Mouse (Mus musculus) kidney, postnatal 0 days (tissue): ENCODE data around the gene Myo5c. TPM values are rescaled to one million over a fixed set of nuclear protein-coding genes. Genes with fewer than 3 reads are reported as not detected.

Experiments used
- ATAC-seq: fragments of 200-750 bp; cut with Nextera tagmentation; replicated peaks from 2 replicates; pipeline ENCODE4 v1.8.0; 2017; ENCODE audit warnings: low read depth, moderate number of reproducible peaks, moderate TSS enrichment, moderate library complexity; ENCODE audit not compliant: low FRiP score
- DNase-seq: peaks from one replicate; pipeline ENCODE4 v3.0.0-alpha.2; 2016; ENCODE audit warnings: low spot score
- H3K27ac ChIP-seq: fragments of 300-500 bp; sonication (generic); 2 replicates; pipeline ENCODE4 v1.5.1; 2014; ENCODE audit warnings: mild to moderate bottlenecking
- H3K27me3 ChIP-seq: fragments of 300-500 bp; sonication (generic); 2 replicates; pipeline ENCODE4 v1.6.1; 2014; ENCODE audit warnings: low read length, mixed read lengths; ENCODE audit not compliant: insufficient read depth
- H3K36me3 ChIP-seq: fragments of 300-500 bp; sonication (generic); 2 replicates; pipeline ENCODE4 v1.6.1; 2014; ENCODE audit warnings: low read length, mixed read lengths; ENCODE audit not compliant: insufficient read depth
- H3K4me1 ChIP-seq: fragments of 300-500 bp; sonication (generic); replicated peaks from 2 replicates; pipeline ENCODE4 v1.6.1; 2014; ENCODE audit warnings: antibody characterized with exemption, low read length, mixed read lengths; ENCODE audit not compliant: insufficient read depth
- H3K4me2 ChIP-seq: fragments of 300-500 bp; sonication (generic); 2 replicates; pipeline ENCODE4 v1.6.1; 2014; ENCODE audit warnings: mild to moderate bottlenecking, low read length, moderate library complexity, mixed read lengths
- H3K4me3 ChIP-seq: fragments of 300-500 bp; sonication (generic); replicated peaks from 2 replicates; pipeline ENCODE4 v1.5.1; 2014; ENCODE audit warnings: low read depth, low read length
- H3K9ac ChIP-seq: fragments of 300-500 bp; sonication (generic); 2 replicates; pipeline ENCODE4 v1.6.1; 2014; ENCODE audit warnings: low read depth, low read length
- H3K9me3 ChIP-seq: fragments of 300-500 bp; sonication (generic); replicated peaks from 2 replicates; pipeline ENCODE4 v1.6.1; 2016; ENCODE audit warnings: low read length, inconsistent platforms, mixed read lengths
- CTCF ChIP-seq: IDR thresholded peaks from 2 replicates; pipeline ENCODE4 v1.5.1; 2016; ENCODE audit warnings: antibody characterized with exemption, low read depth, mild to moderate bottlenecking, moderate library complexity
- WGBS: fragments of 180-500 bp; shearing (Covaris S2); extraction: QIAGEN DNeasy Blood & Tissue Kit; methylation state at CpG from one replicate; pipeline ENCODE4 v1.1.7; 2014; 5-methylcytosine and 5-hydroxymethylcytosine counted together
- polyA plus RNA-seq: library from polyadenylated mRNA; unstranded; fragments of >200 nt; fragmentation: Nextera tagmentation; extraction: Ambion mirVana; gene quantifications from 2 replicates; pipeline ENCODE4 v1.2.1, GENCODE M21; 2015

The Myo5c gene
- polyA plus RNA-seq, 1 experiment from 2014 or later, result 2.4 TPM

- WGBS, result 76% methylated on average over 8 of the region's 8 CpGs
- no peaks in the 10 kb centered on the region for H3K4me1 ChIP-seq
- ATAC-seq, result no peak
Observed at GRCm38 (mm10) chr9:75283636-75284035, 51.8 kb downstream of the Myo5c start.

GRCm38 (mm10) chr9:75285363-75285762 lies 53.5 kb downstream of the Myo5c start:
- no peak overlapping the region for H3K9ac ChIP-seq
- no peaks in the 10 kb centered on the region for H3K9me3 ChIP-seq
- no peak overlapping the region for H3K4me2 ChIP-seq
- no peaks in the 10 kb centered on the region for H3K36me3 ChIP-seq
- 88% methylated on average over 6 of the region's 6 CpGs for WGBS
- H3K27ac ChIP-seq, result no peak overlapping the region
- no peaks in the 10 kb centered on the region for H3K27me3 ChIP-seq
- ATAC-seq (no peak), DNase-seq (no peak)
- H3K4me3 ChIP-seq, result no peak overlapping the region
- no peaks in the 10 kb centered on the region for H3K4me1 ChIP-seq
- peak; percentile 19; the same call in 1 of the 2 replicates for TF ChIP-seq CTCF

More at GRCm38 (mm10) chr9:75283636-75284035, 51.8 kb downstream of the Myo5c start:
- no peaks in the 10 kb centered on the region for H3K27me3 ChIP-seq
- no peak for DNase-seq
- no peak overlapping the region for H3K9ac ChIP-seq
- H3K36me3 ChIP-seq, result no peaks in the 10 kb centered on the region
- no peak overlapping the region for H3K27ac ChIP-seq
- no peak overlapping the region for H3K4me2 ChIP-seq
- no peaks in the 10 kb centered on the region for H3K9me3 ChIP-seq
- TF ChIP-seq CTCF, result no peak
- no peak overlapping the region for H3K4me3 ChIP-seq

- H3K4me2 ChIP-seq, result no peak overlapping the region
- no peaks in the 10 kb centered on the region for H3K9me3 ChIP-seq
- H3K9ac ChIP-seq, result no peak overlapping the region
- H3K4me1 ChIP-seq, result no peaks in the 10 kb centered on the region
- H3K4me3 ChIP-seq, result no peak overlapping the region
- no peak for DNase-seq
- WGBS, result 71% methylated on average over 6 of the region's 6 CpGs
- no peaks in the 10 kb centered on the region for H3K36me3 ChIP-seq
- no peaks in the 10 kb centered on the region for H3K27me3 ChIP-seq
- no peak overlapping the region for H3K27ac ChIP-seq
- no peak for TF ChIP-seq CTCF
- no peak for ATAC-seq
Observed at GRCm38 (mm10) chr9:75287636-75288035, 55.8 kb downstream of the Myo5c start.

GRCm38 (mm10) chr9:75289545-75289944 lies 57.7 kb downstream of the Myo5c start:
- Histone ChIP-seq H3K27me3 (no peaks in the 10 kb centered on the region), H3K4me2 (no peak overlapping the region), H3K27ac (no peak overlapping the region), H3K9ac (no peak overlapping the region), H3K4me1 (no peaks in the 10 kb centered on the region), H3K36me3 (no peaks in the 10 kb centered on the region), H3K4me3 (no peak overlapping the region), H3K9me3 (no peaks in the 10 kb centered on the region)
- ATAC-seq, result no peak
- peak; percentile 54 for TF ChIP-seq CTCF
- peak; percentile 33 for DNase-seq
- 47% methylated on average over 4 of the region's 4 CpGs for WGBS

GRCm38 (mm10) chr9:75299342-75299741 lies 67.5 kb downstream of the Myo5c start:
- no peaks in the 10 kb centered on the region for H3K36me3 ChIP-seq
- 86% methylated on average over 2 of the region's 2 CpGs for WGBS
- TF ChIP-seq CTCF, result peak; percentile 53

GRCm38 (mm10) chr9:75303033-75303432 lies 71.2 kb downstream of the Myo5c start:
- Histone ChIP-seq H3K4me3 (no peak overlapping the region), H3K9me3 (no peaks in the 10 kb centered on the region), H3K4me1 (no peaks in the 10 kb centered on the region), H3K4me2 (no peak overlapping the region), H3K9ac (no peak overlapping the region), H3K27ac (no peak overlapping the region), H3K36me3 (no peaks in the 10 kb centered on the region), H3K27me3 (no peaks in the 10 kb centered on the region)
- WGBS, result 92% methylated on average over 2 of the region's 2 CpGs
- no peak for TF ChIP-seq CTCF
- DNase-seq (no peak), ATAC-seq (no peak)

More at GRCm38 (mm10) chr9:75299342-75299741, 67.5 kb downstream of the Myo5c start:
- peak; percentile 14 for DNase-seq
- H3K4me2 ChIP-seq, result no peak overlapping the region
- no peaks in the 10 kb centered on the region for H3K4me1 ChIP-seq
- H3K27ac ChIP-seq, result no peak overlapping the region
- no peak for ATAC-seq
- H3K9me3 ChIP-seq, result no peaks in the 10 kb centered on the region
- no peaks in the 10 kb centered on the region for H3K27me3 ChIP-seq
- no peak overlapping the region for H3K9ac ChIP-seq
- H3K4me3 ChIP-seq, result no peak overlapping the region

- Histone ChIP-seq H3K4me3 (no peak overlapping the region), H3K4me2 (peak overlapping the region; percentile 15; the same call in 1 of the 2 replicates), H3K27ac (no peak overlapping the region), H3K9ac (no peak overlapping the region), H3K36me3 (no peaks in the 10 kb centered on the region), H3K4me1 (no peaks in the 10 kb centered on the region), H3K9me3 (no peaks in the 10 kb centered on the region), H3K27me3 (no peaks in the 10 kb centered on the region)
- ATAC-seq, result no peak
- TF ChIP-seq CTCF, result no peak
- 43% methylated on average over 16 of the region's 16 CpGs for WGBS
- DNase-seq, result no peak
Observed at GRCm38 (mm10) chr9:75303701-75304261, 72.0 kb downstream of the Myo5c start.
